Mouse (Mus musculus) gastrocnemius, adult 18-20 months (tissue): ENCODE results near the gene Lrrc57. TPM values are rescaled to one million over a fixed set of nuclear protein-coding genes. Genes with fewer than 3 reads are reported as not detected.

ENCODE experiments used
- total RNA-seq, 2 experiments: library from RNA; stranded (reverse); gene quantifications; 2 replicates each; pipeline ENCODE4 v1.2.3; 2021

Lrrc57 gene
- total RNA-seq, 2 experiments from 2014 or later, result 12.6 to 12.9 TPM

Other genes with a start within 250 kb of the Lrrc57 start
- 10 to 100 TPM; 30.2 to 36.5 TPM for gene Ganc, start 205.6 kb downstream of the Lrrc57 start, total RNA-seq
- 10 to 100 TPM; 33.6 to 35.1 TPM for gene Tmem87a, start 205.4 kb downstream of the Lrrc57 start, total RNA-seq
- gene Capn3, start 153.5 kb downstream of the Lrrc57 start, total RNA-seq, result 100 to 1,000 TPM; 126 to 135 TPM
- 100 to 1,000 TPM; 690 to 739 TPM for gene Zfp106, start 45.7 kb downstream of the Lrrc57 start, total RNA-seq
- gene Snap23, start 41.8 kb downstream of the Lrrc57 start, total RNA-seq, result 10 to 100 TPM; 46.6 to 47.3 TPM
- gene Haus2, start 137 bp downstream of the Lrrc57 start, total RNA-seq, result 1 to 10 TPM; 6.6 to 6.7 TPM
- 1 to 10 TPM; 1.8 to 2.3 TPM for gene Stard9, start 19.6 kb upstream of the Lrrc57 start, total RNA-seq
- gene Cdan1, start 240.6 kb upstream of the Lrrc57 start, total RNA-seq, result 1 to 10 TPM; 4.0 to 5.2 TPM
- gene Ttbk2, start 241.1 kb upstream of the Lrrc57 start, total RNA-seq, result 10 to 100 TPM in 1 of 2 experiments, 1 to 10 TPM in 1; 9.3 to 10.1 TPM